Mouse (Mus musculus): Measurements from ENCODE around the gene Chst8.

DNA sequence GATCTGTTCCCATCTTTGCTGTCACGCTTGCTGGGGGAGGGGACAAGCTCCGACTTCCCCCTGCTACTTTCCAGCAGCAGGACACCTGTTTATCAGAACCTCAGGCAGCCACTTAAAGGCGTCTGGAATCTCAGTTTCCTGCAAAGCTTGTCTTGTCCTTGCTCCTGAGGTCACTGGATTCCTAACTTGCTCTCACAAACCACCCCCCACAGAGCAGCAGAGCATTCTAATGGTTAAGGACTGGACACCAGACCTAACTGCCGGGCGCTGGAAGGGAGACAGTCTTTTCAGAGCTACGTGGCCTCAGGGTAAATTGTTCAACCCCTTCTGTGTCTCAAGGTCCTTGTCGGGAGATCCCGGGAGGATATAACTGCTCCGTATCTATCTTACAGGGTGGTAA is 143.2 kb downstream of the Chst8 start:
- TF ChIP-seq CTCF (IDR thresholded peaks at IDR 0.05; ENCODE audit: borderline replicate concordance, insufficient read depth, low read length) (no peak), POLR2A (IDR thresholded peaks at IDR 0.05; ENCODE audit: low read depth, low read length) (no peak)

All from embryonic fibroblast, embryonic 13.5 days (primary cell).